Mouse (Mus musculus) frontal cortex, postnatal 36 days (tissue): ENCODE results near the gene Hoxd9.

Experiments
- DNase-seq, 2 experiments: peaks; one replicate each; pipeline ENCODE4 v3.0.0; 2022; ENCODE audit warnings: low spot score in 2 of 2

Hoxd9 gene

DNA sequence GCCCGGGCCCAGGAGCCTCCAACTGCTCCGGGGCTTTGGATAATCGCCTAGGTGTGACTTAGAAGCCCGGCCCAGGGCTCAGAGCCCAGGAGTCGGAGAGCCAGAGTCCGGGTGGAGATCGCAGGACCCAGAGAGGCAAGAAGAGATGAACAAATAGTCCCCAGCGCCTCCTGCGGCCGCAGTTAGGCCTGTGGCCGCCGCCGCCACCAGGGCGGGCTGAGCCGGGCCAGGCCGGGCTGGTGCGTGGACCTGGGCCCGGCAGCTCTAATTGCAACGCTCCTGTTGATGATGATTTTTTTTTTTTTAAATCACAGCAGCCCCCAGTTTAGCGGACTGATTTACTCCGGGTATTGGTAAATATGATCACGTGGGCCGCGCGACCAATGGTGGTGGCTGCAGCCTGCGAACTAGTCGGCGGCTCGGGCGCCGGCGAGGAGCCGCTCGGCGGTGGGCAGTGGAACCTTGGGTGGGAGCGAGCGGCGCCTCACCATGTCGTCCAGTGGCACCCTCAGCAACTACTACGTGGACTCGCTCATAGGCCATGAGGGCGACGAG, at the start of gene Hoxd9:
TSS of gene Hoxd9 (plus strand) at position 161 of the 555 bp plus-strand sequence.
- no peak for DNase-seq

DNA sequence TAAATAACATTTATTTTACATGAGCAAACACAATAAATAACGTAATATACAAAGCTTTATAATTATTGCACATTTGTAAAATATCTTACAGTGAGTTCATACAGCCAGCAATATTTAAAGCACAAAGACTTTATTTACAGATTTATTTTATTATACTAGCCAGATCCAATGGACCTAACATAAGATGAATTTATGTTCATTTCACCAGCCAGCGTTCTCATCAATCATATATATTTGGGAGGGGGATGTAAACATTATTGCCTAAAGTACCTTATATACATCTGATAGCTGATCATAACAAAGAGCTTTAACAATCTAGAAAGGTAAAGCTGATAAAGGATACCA, 44.6 kb upstream of the Hoxd9 start:
- no peak for DNase-seq

DNA sequence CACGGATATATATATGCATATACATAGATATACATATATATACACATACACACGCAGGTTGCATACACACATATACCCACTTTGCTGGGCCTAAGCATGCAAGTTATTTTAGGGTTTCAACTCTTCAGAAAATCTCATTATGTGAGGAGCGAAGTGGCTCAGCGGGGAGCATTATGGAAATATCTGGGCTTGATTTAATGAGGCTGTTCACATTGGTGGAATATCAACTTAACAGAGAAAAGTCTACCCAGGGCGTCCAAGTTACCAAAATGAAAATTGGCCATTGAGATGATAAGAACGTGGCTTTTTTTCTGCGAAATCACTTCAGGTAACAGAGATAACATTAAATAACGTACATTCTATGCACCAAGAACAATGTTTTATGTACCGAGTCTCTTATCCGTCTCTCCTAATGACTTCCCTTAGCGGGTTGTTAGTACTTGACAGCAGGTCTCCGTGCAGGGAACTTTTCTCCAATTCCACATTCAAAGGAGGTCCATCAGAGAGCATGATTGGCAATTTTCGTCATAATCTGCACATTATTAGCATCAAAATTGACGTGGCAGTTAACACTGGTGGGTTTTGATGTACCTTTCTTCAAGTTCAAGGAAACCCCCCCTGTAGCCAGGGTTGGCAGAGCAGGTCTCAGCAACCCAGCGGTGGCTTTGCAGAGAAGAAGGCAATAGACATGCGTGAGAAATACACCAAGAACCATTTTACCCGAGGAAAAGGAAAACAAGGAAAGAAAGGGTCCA, 43.6 kb upstream of the Hoxd9 start:
- no peak for DNase-seq

DNA sequence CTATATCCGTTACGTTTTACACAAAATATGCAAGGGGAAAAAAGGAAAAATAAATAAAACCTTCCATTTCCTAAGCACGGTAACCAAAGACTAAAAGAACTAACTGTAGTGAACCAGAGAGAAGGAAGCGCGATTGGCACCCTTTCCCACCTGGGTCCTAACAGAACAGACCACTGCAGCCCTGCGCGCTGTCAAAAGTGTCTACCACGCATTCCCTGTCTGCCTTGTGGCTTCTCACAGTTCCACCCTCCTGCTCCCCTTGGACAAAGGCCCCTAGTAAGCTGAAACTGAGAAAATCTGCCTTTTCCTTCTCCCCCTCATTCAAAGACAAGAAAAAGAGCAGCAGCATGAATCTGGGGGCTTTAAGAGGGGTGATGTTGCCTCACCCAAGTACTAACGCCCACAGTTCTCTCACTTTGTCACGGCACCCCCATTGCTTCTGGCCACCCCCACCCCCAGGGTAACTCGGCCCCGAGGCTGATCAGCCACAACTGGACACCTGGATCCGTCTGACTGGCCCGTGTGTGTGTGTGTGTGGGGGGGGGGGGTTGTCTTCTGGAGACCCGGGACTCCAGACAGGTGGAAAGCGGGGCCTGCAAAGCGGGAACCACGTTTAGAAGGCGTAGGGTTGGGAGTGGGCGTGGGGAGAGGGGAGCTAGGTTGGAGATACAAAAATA, 42.6 kb upstream of the Hoxd9 start:
- DNase-seq, result no peak

GRCm38 (mm10) chr2:74655420-74655781, 42.1 kb upstream of the Hoxd9 start:
- no peak for DNase-seq

DNA sequence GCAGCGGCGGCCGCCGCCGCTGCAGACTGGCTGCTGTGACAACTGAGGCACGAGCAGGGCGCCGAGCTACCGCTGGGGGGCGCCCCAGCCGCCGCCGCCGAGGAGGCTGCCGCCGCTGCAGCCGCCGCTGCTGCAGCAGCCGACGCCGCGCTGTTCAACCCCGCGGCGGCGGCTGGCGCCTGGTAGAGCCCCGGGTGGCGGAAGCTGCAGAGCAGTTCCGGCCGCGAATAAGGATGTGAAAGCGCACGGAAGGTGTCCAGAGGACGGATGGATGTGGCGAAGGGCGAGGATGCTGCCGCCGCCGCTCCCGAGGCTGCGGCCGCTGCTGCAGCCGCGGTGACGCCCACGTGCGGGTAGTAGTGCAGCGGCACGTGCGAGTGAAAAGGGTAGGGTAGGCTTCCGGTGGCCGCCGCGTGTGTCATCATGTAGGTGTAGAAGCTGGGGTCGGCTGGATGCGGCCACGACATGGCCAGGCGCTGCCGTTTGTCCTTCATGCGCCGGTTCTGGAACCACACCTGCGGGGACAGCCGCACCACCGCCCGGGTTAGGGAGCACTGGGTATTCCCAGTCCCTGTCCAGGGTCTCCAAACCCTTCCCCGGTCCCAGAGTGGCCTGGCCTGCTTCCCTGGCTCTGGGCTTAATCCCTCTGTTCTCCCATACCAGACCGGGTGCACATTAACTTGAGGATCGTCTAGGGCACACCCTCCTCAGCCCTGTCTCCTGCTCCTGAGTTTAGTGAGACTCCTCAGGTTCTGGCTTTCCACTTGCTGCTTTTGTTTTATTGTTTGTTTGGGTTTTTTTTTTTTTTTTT, 41.5 kb upstream of the Hoxd9 start:
- no peak for DNase-seq

DNA sequence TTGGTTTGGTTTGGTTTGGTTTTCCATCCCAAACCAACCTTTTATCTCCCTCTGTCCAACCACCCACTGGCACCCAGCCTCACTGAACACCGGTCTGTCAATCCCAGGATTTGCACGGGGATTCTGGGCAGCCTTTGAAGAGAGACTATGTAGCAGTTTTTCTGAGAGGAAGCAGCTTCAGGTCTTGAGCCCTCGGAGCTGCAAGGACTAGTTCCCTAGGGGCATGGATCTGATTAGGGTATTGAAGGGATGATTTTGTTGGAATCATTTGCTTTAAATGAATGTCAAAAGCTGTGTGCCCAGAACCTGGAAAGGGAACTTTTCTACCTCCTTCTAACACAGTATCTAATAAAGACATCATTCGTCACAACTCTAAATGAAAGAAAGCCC, 40.9 kb upstream of the Hoxd9 start:
- no peak for DNase-seq

DNA sequence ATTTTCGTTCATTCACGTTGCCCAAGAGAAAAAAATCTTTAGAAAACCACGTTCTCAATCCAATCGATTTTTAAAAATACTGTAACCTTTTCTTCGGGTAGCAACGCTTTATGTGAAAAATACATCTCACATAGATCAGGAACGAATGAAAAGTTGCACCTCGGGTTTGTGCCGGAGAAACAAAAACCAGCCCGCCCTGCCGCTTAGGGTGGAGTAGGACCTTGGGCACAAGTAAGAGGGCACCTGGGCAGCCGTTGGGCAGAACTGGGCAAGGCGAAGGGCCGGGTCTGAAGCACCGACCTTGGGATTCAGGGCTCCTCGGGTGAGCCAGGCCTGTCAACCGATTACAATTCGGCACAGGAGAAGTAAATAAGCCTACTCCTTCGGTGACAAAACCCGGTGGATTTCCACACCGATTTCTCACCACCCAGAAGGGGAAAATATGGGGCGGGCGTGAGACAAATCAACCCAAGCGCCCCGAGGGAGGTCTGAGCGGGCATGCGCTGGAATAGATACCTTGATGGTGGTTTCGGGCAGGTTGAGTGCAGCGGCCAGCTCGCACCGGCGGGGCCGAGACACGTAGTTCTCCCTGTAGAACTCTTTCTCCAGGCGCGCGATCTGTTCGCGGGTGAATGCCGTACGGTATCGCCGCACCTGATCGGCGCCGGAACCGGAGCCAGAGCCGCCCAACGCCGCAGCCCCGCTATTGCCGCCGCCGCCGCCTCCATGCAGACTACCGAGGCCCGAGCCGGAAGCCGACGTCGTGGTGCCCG, 40.1 kb upstream of the Hoxd9 start:
- no peak for DNase-seq

- no peak for DNase-seq
Measured at GRCm38 (mm10) chr2:74658024-74658666, 39.4 kb upstream of the Hoxd9 start.

DNA sequence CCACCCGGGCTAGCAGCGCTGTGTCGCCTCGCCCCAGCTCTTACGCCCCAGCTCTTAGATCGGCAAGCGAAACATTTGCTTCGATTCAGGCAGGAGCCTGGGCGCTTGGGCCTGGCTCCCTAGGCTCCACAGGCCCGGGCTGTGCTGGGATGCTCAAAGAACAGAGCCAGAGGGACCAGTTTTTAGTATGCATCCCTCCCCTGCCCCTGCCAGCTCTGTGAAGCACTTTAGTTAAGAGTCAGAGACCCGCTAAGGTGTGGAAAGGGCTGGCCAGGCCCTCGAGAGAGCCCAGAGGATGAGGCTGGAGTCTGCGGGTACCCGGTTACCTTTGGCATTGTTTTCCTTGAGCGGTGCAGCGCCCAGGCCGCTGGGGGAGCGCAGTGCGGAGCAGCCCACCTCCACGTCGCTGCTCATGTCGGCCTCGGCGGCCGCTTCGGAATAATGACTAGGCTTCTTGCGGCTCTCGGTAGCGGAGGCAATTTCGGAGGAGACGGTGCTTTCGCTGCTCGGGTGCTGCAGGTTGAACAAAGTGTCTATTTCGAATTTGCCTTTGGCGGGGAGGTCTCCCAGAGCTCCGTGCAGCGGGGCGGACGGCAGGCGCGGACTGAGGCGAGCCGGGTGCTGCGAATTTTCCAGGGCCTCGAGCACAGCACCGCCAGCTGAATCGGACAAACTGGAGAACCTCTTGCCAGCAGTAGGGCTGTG, 38.7 kb upstream of the Hoxd9 start:
- no peak for DNase-seq

GRCm38 (mm10) chr2:74659507-74660005, 38.0 kb upstream of the Hoxd9 start, which contains the start of gene Evx2:
TSS of gene Evx2 (minus strand) at chr2:74659557.
- no peak for DNase-seq

DNA sequence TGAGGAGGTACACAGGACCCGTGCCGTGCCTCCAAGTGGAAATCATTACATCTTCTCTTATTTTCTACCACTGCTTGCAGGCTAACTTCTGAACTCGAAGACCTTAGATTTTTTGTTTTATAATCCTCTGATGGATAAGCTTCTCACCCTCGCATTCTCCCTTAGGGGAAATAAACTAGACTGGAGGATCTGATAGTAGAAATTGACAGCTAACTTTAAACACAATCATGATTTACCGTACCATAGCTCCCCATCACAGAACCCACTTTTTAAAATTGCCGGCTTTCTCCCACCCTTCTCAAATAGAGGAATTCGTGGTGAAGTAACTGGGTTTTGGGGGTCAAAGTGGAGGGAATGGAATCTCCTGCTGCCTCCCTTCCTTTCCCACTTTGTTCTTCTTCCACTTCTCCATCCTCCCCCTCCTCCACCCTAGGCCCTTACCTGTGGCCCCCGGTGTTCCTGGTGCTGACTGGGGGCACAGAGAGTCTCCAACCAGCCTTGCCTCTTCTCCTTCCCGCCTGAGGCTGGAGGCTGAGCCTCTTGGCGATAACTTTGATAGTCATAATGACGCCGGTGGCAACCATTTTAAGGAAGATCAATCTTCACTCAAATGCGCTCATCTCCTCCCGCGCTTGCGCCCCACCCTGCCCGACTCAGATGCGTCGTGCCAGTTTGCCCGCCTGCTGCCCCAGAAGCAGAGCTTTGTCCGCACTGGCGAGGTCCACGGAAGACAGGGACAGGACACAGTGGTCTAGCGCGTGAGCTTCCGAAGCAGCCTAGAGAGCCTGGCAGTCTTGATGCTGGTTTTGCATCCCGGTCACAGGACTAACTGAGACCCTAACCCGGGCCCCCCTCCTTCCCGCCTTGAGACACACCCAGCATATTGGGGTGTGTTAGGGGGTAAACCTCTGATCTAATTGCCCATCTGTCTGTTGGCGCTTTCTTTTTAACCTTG, 36.8 kb upstream of the Hoxd9 start:
- no peak for DNase-seq

DNA sequence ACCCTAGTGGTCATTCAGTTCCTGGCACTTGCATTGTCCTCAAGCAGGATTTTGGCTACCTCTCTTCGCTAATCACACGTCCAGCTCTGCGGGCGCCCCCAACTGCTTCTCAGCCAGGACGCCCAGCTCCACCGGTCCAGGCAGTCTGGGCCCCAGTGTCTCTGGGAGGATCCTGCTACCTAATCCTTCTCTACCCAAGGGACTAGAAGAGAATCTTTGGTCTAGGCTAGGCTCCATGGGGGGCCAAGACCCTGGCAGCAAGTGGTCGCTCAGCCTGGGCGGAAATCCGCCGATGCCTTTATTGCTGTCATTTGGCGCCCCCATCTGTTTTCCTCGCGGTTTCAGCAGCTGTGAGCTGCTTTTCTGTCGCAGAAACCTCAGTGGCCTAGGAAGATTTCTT, 35.8 kb upstream of the Hoxd9 start:
- DNase-seq, result no peak

DNA sequence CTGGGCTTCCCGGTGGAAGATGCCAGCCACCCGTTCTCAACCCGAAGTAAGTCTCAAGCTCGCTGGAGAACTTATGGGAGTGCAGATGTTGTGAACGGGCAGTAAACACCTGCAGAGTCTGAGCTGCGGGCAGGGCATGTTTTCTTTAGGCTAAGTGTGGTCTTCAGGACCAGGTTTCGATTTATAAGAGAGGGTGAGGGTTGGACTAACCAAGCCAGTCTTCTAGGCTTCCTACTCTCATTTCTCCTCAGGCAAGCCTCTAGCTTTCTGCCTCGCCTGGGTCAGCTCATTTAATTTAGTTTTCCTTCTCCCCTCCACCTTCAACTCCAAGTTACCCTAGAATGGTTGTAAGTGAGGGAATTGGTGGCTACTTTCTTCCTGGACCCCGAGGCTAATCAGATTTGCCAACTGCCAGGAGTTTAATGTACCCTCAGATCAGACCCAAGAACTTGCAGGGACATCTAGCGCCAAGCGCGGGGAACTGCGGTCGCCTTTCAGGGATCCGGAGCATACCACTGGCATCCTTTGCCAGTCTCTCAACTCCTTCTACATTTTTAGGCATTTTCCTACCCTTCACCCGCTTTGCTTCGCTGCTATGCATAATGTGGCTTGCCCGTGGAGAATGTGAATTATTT, 34.1 kb upstream of the Hoxd9 start:
- peak in 1 of 2 experiments; percentile 69 for DNase-seq

DNA sequence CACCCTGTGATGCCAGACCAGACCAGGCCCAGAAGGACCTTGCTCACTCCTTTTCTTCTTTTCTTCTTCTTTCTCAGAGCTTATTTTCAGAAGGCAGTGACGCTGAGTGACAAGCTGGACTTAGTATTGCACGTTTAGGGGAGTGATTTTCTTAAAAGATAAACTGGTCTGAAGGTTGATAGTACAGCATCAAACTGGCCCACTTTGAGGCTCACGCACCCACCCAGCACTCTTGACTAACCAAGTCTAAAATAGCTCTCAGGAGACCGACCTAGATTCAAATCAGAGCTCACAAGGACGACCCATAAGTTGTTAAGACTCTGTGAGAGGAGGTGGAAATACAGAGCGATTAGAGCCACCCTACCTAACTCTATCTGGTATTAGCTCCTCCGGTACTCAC, 31.1 kb upstream of the Hoxd9 start:
- no peak for DNase-seq

GRCm38 (mm10) chr2:74667191-74667841, 30.2 kb upstream of the Hoxd9 start:
- no peak for DNase-seq

DNA sequence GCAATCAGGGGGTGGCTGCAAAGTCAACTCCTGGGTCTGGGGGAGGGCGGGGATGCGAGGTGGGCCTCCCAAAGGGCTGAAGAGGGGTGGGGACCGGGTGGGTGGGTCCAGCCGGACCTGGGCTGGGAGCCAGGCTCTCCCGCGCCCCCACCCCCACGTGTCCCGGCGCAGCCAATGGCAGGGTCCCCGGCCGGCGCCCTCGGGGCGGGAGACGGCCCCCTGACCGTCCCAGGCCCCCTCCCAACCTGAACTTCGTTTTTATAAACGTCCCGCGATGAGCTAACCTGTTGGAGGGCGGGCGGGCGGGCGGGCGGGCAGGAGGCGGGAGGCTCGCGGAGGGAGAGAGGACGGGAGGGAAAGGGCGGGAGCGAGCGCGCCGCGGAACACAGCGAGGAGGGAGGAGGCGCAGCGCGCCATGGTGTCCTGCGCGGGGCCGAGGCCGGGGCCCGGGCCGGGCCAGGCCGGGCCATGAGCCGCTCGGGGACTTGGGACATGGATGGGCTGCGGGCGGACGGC, 29.6 kb upstream of the Hoxd9 start, which contains the start of gene Hoxd13:
TSS of gene Hoxd13 (plus strand) at position 469 of the 516 bp plus-strand sequence.
- DNase-seq, result no peak
